21 mouse cellular contexts compared by ENCODE assay signal in the genomic region with DNA sequence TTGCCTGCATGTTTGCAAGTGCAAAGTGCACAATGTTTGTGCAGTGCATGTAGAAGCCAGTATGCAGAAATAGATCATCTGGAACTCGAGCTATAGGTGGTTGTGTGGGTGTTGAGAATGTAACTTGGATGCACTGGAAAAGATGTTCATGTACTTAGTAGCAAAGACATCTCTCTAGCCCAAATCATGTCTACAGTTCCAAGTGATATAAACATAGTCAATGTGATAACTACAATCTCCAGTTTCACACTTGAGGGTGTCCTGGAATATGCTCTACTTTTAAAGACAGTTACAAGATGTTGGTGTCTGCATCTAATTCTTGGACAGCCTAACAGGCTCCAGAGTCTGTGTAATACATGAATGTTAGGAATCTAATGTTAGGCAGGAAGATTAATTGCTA.
"Had no signal": no experiment of that assay in that cellular context is flagged by ENCODE, and none has a peak within 500 bp of the region (broad histone marks: within the 10 kb centered on the region; RNA-seq: fewer than 3 reads in every experiment).

No protein-coding gene starts in this region.

- DNase-seq: kidney, adult 18-20 months; kidney, adult 9 months; kidney, postnatal 14 days; kidney, postnatal 4 days; lung, adult 18-20 months; lung, postnatal 10 days; lung, postnatal 36 days; right cerebral cortex, postnatal 14 days; spleen, adult 18-20 months; thymus, adult 18-20 months; thymus, postnatal 36 days had no signal

- ATAC-seq: intestine, embryonic 16.5 days; liver, embryonic 12.5 days; midbrain, embryonic 13.5 days had no signal

- H3K27ac ChIP-seq: limb, embryonic 12.5 days; limb, embryonic 15.5 days; liver, embryonic 12.5 days; liver, embryonic 15.5 days; lung, embryonic 15.5 days; midbrain, embryonic 10.5 days; midbrain, embryonic 13.5 days; stomach, embryonic 15.5 days had no signal

- H3K4me3 ChIP-seq: limb, embryonic 12.5 days; limb, embryonic 15.5 days; liver, embryonic 12.5 days; liver, embryonic 15.5 days; lung, embryonic 15.5 days; megakaryocyte, embryonic 14.5 days; midbrain, embryonic 10.5 days; midbrain, embryonic 13.5 days; stomach, embryonic 15.5 days had no signal
